Mouse (Mus musculus) T-helper 2 cell (primary cell): ENCODE measurements around the gene Gm9964.
"Not testable (repeated sequence)": the region's sequence is repeated elsewhere in the genome, so short reads cannot be mapped to it uniquely, and the experiment has no call there.

ENCODE experiments used
- in situ Hi-C: fragments of 300-600 bp; cut with MboI, MseI; formaldehyde crosslinking; loops from one replicate; pipeline ENCODE4 v1.15.1; 2025; ENCODE audit warnings: high pct_unique_total_duplicates

Gene Gm9964

GRCm38 (mm10) chr11:79299719-79300431, 3.2 kb upstream of the Gm9964 start:
- in situ Hi-C loops, result no loop called here

GRCm38 (mm10) chr11:79296167-79296566, 539 bp downstream of the Gm9964 start:
- in situ Hi-C loops, result no loop called here

GRCm38 (mm10) chr11:79293971-79294370, 2.7 kb downstream of the Gm9964 start:
- in situ Hi-C loops, result no loop called here

GRCm38 (mm10) chr11:79293025-79293424, 3.7 kb downstream of the Gm9964 start:
- in situ Hi-C loops, result no loop called here

DNA sequence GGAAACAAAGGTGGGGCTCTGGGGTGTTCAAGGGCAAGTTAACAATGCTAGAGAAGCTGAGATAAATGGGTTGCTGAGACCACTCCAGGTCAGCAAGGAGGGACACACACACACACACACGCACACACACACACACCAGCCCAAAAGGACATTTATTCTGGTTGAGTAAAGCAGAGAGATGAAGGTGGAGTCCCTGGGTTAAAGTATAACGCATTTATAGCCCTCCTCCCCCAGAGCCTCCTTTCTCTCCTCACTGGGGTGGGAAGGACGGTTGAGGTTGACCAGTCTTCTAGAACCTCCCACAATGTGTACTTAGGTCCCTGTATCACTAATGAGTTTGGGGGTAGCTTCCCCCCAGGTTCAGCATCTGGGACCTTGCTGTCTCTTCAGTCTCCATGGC, 4.6 kb downstream of the Gm9964 start:
- in situ Hi-C loops, result no loop called here

GRCm38 (mm10) chr11:79291651-79292050, 5.1 kb downstream of the Gm9964 start:
- in situ Hi-C loops, result no loop called here

- in situ Hi-C loops, result no loop called here
Observed at GRCm38 (mm10) chr11:79290473-79290872, 6.2 kb downstream of the Gm9964 start.

DNA sequence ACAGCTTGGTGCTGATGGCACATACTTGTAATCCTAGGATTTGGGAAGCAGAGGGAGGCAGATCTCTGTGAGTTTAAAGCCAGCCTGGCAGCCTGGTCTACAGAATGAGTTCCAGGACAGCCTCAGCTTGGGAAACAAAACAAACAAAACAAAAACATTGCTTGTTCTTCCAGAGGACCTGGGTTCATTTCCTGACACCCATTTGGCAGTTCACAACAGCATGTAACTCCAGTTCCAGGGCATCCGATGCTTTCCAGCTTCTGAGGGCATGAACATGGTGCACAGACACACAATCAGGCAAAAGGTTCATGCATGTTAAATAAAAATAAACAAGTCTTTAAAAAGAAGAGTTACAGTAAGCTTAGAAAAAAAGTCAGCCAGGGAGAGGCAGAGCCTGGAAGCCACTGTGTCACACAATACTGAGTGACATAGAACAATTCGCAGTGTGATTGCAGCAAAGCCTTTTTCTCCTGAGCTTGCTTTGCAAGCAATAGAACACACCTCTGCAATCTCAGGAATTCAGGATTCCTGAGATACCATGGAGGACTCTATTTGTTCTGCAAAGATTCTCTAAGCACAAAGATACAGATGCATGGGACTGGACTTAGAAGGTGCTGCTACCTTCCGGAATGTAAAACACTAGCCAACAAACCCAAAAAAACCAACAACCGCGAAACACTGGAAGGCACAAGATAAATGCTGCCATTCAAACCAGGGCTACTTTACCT, 7.6 kb downstream of the Gm9964 start:
- in situ Hi-C loops, result no loop called here

DNA sequence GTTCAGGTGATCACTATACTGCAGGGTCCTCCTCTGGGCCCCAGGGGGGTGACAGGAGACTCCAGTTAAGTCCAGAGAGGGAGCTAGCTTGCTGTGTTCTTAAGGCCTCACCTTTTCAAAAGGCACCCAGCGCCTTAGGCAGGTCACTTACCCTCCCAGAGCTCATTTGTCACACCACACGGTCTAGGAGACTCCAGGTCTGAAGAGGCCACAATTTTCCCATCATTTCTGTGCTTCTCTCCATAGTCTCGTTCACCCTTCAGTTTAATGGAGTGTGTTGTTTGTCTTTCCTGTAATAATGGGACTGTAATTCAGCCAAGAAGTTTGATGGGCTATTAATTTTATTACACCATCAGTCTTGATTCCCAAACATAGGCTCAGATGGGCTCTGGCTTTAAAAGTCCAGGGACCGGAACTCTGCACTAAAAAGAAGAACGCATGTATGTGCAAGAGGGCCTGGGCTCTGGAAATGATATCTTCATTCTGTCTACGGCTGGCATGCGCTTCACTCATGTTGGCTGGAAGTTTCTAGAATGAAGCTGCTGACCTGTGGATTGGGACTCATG, 8.3 kb downstream of the Gm9964 start:
- in situ Hi-C loops, result no loop called here

DNA sequence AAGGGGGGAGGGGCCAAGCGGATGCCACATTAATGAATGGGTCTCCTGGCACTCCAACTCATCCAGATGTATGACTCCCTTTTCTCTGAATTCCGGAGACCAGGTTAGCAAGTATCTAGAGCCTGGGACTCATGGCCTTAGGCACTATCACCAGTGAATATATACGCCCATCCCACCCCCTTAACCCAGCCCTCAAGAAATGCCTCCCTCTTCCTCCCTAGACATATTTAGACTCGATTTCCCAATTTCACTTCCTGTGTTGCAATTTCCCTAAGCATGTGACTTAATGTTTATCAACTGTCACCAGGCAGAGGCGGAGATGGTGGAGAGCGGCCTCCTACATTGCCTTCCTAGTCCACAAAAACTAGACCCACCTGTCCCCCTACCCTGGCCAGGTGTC, 9.3 kb downstream of the Gm9964 start:
- in situ Hi-C loops, result no loop called here

GRCm38 (mm10) chr11:79286305-79286799, 10.4 kb downstream of the Gm9964 start:
- in situ Hi-C loops, result no loop called here

DNA sequence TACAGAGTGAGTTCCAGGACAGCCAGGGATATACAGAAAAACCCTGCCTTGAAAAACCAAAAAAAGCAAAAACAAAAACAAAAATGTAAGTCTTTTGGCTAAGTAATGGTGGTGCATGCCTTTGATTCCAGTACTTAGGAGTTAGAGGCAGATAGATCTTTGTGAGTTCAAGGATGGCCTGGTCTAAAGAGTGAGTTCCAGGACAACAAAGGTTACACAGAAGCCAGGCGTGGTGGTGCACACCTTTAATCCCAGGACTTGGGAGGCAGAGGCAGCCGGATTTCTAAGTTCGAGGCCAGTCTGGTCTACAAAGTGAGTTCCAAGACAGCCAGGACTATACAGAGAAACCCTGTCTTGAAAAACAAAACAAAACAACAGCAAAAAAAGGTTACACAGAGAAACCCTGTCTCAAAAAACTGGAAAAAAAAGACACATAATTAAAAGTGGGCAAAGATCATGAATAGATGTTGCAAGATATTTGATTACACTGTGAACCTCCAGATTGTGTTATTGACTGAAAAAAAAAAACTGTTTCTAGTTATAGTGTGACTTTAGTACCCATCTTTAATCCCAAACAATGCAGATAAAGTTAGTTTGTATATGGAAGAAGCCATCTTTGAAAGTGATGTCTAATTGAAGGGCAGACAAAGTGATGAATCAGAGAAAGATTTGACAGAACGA, 13.2 kb downstream of the Gm9964 start:
- in situ Hi-C loops, result no loop called here

GRCm38 (mm10) chr11:79281396-79281795, 15.3 kb downstream of the Gm9964 start:
- in situ Hi-C loops, result no loop called here

- in situ Hi-C loops, result no loop called here
Observed at GRCm38 (mm10) chr11:79279732-79280405, 16.8 kb downstream of the Gm9964 start.

DNA sequence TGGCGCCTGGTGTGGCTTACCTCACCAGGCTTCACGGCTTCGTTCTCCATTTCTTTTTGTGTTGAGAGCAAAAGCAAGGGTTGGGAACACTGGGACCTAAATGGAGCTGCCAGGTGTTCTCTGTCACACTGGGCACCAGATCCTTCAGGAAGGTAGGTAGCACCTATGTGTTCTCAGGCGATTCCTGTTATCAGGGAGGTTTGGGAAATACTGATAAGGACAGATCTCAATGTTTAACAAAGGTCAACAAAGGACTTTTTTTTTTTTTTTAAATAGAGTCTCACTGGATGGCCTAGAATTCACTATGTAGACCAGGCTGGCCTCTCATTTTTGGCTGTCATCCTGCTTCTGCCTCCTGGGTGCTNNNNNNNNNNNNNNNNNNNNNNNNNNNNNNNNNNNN, 22.9 kb downstream of the Gm9964 start:
- in situ Hi-C loops, result no loop called here

- in situ Hi-C loops, result no loop called here
Observed at GRCm38 (mm10) chr11:79273039-79273438, 23.7 kb downstream of the Gm9964 start.

DNA sequence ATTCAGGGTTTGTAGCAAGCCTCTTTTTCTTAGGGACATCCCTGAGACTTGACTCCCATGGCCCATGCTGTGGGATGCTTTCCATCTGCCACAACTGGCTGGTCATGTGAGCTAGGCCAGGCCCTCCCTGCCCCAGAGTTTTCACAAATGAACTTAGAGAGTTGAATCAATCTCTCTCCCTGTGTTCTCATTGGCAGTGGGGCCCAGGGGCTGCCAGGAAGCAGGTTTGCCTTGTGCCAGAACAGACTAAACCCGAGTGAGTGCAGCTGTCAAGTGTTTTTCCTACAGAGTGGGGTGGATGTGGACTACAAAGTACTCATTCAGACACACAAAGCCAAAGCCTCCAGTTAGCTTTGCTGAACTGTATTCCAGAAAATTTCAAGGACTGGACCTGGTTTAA, 29.5 kb downstream of the Gm9964 start:
- in situ Hi-C loops, result no loop called here

DNA sequence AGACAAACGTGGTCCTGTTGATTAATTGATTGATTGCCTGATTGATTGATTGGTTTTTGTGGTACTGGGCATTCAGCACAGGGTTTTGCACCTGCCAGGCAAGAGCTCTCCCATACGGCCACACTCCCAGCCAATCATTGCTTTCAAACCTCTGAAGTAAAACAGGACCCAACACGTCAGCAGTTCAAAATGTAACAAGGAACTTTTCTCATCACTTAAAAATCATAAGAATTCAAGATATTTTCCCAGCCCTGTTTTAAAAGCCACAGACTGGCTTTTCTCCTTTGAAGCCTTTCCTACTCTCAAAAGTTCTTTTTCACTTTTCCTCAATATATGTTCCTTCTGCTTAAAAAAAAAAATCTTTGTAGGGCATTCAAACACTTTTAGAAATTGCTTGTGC, 32.3 kb downstream of the Gm9964 start:
- in situ Hi-C loops, result no loop called here

DNA sequence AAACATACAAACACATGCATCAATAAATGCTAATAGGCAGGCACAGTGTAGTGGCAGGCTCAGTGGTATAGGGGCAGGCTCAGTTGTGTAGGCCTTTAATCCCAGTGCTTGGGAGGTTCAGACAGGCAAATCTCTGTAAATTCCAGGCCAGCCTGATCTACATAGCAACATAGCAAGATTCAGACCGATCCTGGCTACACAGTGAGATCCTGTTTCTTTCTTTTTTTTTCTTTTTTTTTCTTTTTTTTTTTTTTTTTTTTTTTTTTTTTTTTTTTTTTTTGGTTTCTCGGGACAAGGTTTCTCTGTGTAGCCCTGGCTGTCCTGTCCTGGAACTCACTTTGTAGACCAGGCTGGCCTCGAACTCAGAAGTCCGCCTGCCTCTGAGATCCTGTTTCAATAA, 36.6 kb downstream of the Gm9964 start:
- in situ Hi-C loops, result not testable (repeated sequence)

DNA sequence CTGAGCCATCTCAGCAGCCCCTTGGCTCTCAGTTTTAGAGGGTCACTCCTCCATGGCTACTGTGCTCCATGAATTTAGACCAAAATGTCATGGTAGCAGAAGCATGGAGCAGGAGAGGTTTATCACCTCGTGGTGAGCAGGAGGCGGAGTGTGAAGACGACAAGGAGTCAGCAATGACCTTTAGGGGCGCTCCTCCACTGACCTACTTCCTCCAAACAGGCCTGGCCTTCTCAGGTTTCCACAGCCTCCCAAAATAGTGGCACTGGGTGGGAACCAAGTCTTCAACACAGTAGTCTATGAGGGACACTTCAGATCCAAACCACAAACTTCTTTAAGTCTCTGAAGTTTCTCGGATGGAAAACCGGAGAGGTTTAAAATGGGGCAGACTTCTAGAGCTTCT, 38.0 kb downstream of the Gm9964 start:
- in situ Hi-C loops, result no loop called here

DNA sequence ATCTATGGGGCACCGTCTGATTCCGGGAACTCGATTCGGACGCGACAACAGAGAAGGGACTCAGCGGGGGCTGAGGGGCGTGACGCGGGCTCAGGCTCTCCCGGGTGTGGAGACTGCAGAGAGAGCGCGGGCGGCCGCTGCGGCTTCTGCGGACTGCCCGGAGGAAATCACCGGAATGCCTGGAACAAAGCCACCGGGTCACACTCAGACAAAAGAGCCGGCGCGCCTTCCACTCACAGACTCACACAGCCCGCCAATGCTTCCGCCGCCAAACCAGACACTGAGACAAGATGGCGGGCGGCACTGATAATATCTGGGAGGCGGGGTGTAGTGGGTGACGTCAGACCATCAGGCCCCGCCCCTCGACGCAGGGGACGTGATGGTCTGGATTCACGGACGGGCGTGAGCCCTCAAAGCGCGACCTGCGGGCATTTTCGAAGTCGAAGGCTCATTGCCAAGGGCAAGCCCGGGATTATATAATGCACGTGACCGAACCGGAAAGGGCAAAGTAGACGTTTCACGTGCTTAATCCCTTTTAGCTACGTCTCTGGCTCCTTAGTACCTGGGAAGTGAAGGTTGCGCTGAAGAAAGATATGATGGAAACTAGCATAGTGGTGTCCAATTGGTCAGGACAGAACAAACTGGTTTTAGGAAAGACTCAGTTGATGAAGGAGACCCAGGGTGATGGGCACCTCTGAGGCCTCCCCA, 42.2 kb downstream of the Gm9964 start, which contains the start of gene Wsb1:
Gene Wsb1 (minus strand): TSS at position 281 of the 708 bp plus-strand sequence.
- in situ Hi-C loops, result no loop called here
